9 mouse cellular contexts compared by ENCODE assay signal in the genomic region with DNA sequence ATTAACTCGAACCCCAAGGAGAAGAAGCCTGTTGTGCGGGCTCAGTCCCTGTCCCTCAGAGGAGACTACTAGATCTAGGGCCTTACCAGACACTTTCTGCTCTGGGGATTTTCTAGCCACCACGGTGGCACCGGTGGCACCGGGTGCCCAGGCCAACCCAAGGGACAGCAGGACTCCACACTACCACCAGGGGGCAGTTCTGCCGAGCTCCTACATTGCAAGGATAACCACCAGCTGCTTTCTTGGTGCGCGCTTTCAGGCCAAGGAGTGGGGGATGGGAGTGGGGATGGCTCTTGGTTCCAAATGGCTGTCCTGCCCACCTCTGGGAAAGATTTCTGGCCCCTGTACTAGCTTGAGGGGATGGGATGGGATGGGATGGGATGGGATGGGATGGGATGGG. TPM values are rescaled to one million over a fixed set of nuclear protein-coding genes. Genes with fewer than 3 reads are reported as not detected.
DNase-seq lines count a peak whose midpoint lies in the region; ATAC-seq and TF ChIP-seq lines count a peak whose summit lies in the region.
"Had no signal": no experiment of that assay in that cellular context is flagged by ENCODE, and none has a peak within 500 bp of the region (broad histone marks: within the 10 kb centered on the region; RNA-seq: fewer than 3 reads in every experiment).

No protein-coding gene starts in this region.

- H3K27ac ChIP-seq in liver, postnatal 0 days (ENCODE audit: low read depth): no peak overlapping the region

- H3K4me3 ChIP-seq in liver, postnatal 0 days (ENCODE audit: low read depth, low read length): no peak overlapping the region

- DNase-seq in adrenal gland, adult 2 months: peak; percentile 35
- DNase-seq in adrenal gland, postnatal 4 days (ENCODE audit: low spot score in 2 of 2): no peak
- peak; percentile 61 for DNase-seq in left cerebral cortex, postnatal 4 days
- no peak for DNase-seq in left cerebral cortex, adult 18-20 months (ENCODE audit: low spot score in 2 of 2)
- DNase-seq in adrenal gland, postnatal 25 days: peak; percentile 33
- peak; percentile 52 for DNase-seq in liver, postnatal 0 days
- no peak for DNase-seq in spleen, postnatal 36 days (ENCODE audit: low spot score in 2 of 2)

- TF ChIP-seq EP300 in liver, postnatal 0 days (IDR thresholded peaks at IDR 0.05; ENCODE audit: low read depth): no peak

- peaks cover 79% of the 10 kb centered on the region for H3K27me3 ChIP-seq in liver, postnatal 0 days (ENCODE audit: insufficient read depth, low read length)

- H3K36me3 ChIP-seq in liver, postnatal 0 days (replicated peaks; ENCODE audit: insufficient read depth, low read length): no peaks in the 10 kb centered on the region

- peak; percentile 57 for TF ChIP-seq CTCF in liver, postnatal 0 days (IDR thresholded peaks at IDR 0.05; ENCODE audit: low read depth)

- H3K4me1 ChIP-seq in liver, postnatal 0 days (ENCODE audit: insufficient read depth): peaks cover 18% of the 10 kb centered on the region

- intact Hi-C loops in left cerebral cortex, postnatal 4 days (cut with DNase I): loop anchor here (5.0 kb wide), 1 partner anchor 236 kb away; no protein-coding TSS in a partner anchor

- H3K9ac ChIP-seq in liver, postnatal 0 days (replicated peaks): no peak overlapping the region

- H3K9me3 ChIP-seq in liver, postnatal 0 days (ENCODE audit: low read length): no peaks in the 10 kb centered on the region

- no peak overlapping the region for H3K4me2 ChIP-seq in liver, postnatal 0 days (ENCODE audit: low read depth, low read length)

- WGBS in liver, postnatal 0 days (ENCODE audit: insufficient replicate concordance): 7% methylated on average over 8 of the region's 8 CpGs

- no peak for ATAC-seq in liver, postnatal 0 days
- no peak for ATAC-seq in activated CD4-positive, CD25-positive, alpha-beta regulatory T cell, adult 4 months

RNA-seq across cellular contexts. Expression of gene Foxd1, which starts 2.5 kb away (rescaled TPM):
- 1 to 10 TPM in 1 of 2 experiments, under 1 TPM in 1; 0.26 to 1.4 TPM for total RNA-seq in adrenal gland, adult 2 months (2021)
- polyA plus RNA-seq in adrenal gland, adult 2 months (2012; rRNA removed): 1.6 and 2.5 TPM in 2 replicates
- total RNA-seq in adrenal gland, postnatal 4 days (2021): 1 to 10 TPM; 2.3 to 3.7 TPM
- 1 to 10 TPM; 2.2 to 2.3 TPM for total RNA-seq in left cerebral cortex, postnatal 4 days (2021)
- total RNA-seq in left cerebral cortex, adult 18-20 months (2021): 1 to 10 TPM; 1.6 to 2.0 TPM
- total RNA-seq in adrenal gland, postnatal 25 days (2021): 0.30 and 0.48 TPM in 2 replicates
- polyA plus RNA-seq in liver, postnatal 0 days (2015; fragmentation: Nextera tagmentation; extraction: Ambion mirVana): not detected in 2 replicates
- not detected for polyA plus RNA-seq in activated CD4-positive, CD25-positive, alpha-beta regulatory T cell, adult 4 months (2017; shearing (Covaris generic))
- polyA plus RNA-seq: stomach, embryonic 14.5 days had no signal

RNA-seq across cellular contexts. Expression of gene Btf3, which starts 34.7 kb away (rescaled TPM):
- 100 to 1,000 TPM; 331 to 381 TPM for total RNA-seq in adrenal gland, adult 2 months (2021)
- polyA plus RNA-seq in adrenal gland, adult 2 months (2012; rRNA removed): 20.2 and 21.6 TPM in 2 replicates
- 100 to 1,000 TPM; 464 TPM for total RNA-seq in adrenal gland, postnatal 4 days (2021)
- 100 to 1,000 TPM; 307 to 340 TPM for total RNA-seq in left cerebral cortex, postnatal 4 days (2021)
- 100 to 1,000 TPM; 171 to 175 TPM for total RNA-seq in left cerebral cortex, adult 18-20 months (2021)
- total RNA-seq in adrenal gland, postnatal 25 days (2021): 357 and 391 TPM in 2 replicates
- polyA plus RNA-seq in liver, postnatal 0 days (2015; fragmentation: Nextera tagmentation; extraction: Ambion mirVana): 306 and 312 TPM in 2 replicates
- 1,000 to 10,000 TPM in 1 of 2 experiments, 100 to 1,000 TPM in 1; 915 to 1,034 TPM for polyA plus RNA-seq in activated CD4-positive, CD25-positive, alpha-beta regulatory T cell, adult 4 months (2017; shearing (Covaris generic))

Comparison
In these comparisons a context has a peak if more than half of its experiments do, and no peak if none do; other contexts are left out.
1. DNase-seq: peak in adrenal gland, adult 2 months (single experiment), left cerebral cortex, postnatal 4 days (single experiment), adrenal gland, postnatal 25 days (single experiment) and liver, postnatal 0 days (single experiment); none in adrenal gland, postnatal 4 days (0 of 2), left cerebral cortex, adult 18-20 months (0 of 2) and spleen, postnatal 36 days (0 of 2).